20 mouse cellular contexts compared by ENCODE assay signal in the genomic region with DNA sequence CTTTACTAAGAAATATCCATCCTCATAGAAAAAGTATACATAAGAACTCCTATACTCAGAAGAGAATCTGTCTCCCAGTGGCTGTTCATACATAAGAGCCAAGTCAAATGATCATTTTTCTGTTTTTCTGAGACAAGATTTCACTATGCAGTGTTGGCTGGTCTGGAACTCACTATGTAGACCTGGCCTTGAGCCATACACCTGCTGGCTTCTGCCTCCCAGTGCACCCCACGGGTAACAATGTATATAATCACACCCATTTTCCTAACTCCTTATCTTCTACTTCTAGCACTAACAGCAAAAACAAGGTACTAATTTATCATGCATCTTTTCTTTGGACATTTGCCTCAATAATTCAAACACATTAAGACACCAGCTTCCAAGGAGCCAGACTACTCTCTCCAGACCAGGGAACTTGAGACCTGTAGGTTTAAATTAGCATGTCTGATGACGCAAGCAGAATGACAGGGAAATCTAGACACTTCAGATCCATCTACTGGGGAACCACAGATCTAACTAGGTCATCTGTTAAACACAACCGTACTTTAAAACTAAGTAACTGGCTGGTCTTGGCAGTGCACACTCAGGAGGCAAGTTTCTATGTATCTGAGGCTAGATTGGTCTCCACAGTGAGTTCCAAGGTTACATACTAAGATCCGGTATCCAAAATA.
A peak's percentile ranks its signal among the peaks of the same experiment; 100 is the strongest.
DNase-seq lines count a peak whose midpoint lies in the region; ATAC-seq and TF ChIP-seq lines count a peak whose summit lies in the region.
"Had no signal": no experiment of that assay in that cellular context is flagged by ENCODE, and none has a peak within 500 bp of the region (broad histone marks: within the 10 kb centered on the region; RNA-seq: fewer than 3 reads in every experiment).

No protein-coding gene starts in this region.

- H3K4me2 ChIP-seq in intestine, embryonic 15.5 days (replicated peaks), result no peak overlapping the region
- no peak overlapping the region for H3K4me2 ChIP-seq in intestine, embryonic 16.5 days (ENCODE audit: low read depth, low read length)
- H3K4me2 ChIP-seq in hindbrain, embryonic 16.5 days (ENCODE audit: low read length), result no peak overlapping the region
- no peak overlapping the region for H3K4me2 ChIP-seq in neural tube, embryonic 15.5 days
- H3K4me2 ChIP-seq: hindbrain, embryonic 15.5 days; limb, embryonic 15.5 days had no signal

- H3K27me3 ChIP-seq in intestine, embryonic 15.5 days (replicated peaks), result no peaks in the 10 kb centered on the region
- H3K27me3 ChIP-seq in intestine, embryonic 16.5 days (replicated peaks; ENCODE audit: control insufficient read depth, insufficient read depth, low read length), result no peaks in the 10 kb centered on the region
- H3K27me3 ChIP-seq in MEL (ENCODE audit: control insufficient read depth in 1 of 2, insufficient read depth in 2 of 2, low read length in 2 of 2), result no peaks in the 10 kb centered on the region
- H3K27me3 ChIP-seq in hindbrain, embryonic 16.5 days (replicated peaks; ENCODE audit: control insufficient read depth, insufficient read depth, low read length), result no peaks in the 10 kb centered on the region
- H3K27me3 ChIP-seq in neural tube, embryonic 15.5 days (replicated peaks), result no peaks in the 10 kb centered on the region
- H3K27me3 ChIP-seq: hindbrain, embryonic 15.5 days; limb, embryonic 15.5 days had no signal

- DNase-seq in 416B (ENCODE audit: low read depth), result peak; percentile 16
- peak; percentile 24 for DNase-seq in MEL (ENCODE audit: low read depth, low spot score)
- DNase-seq in skeletal muscle tissue, adult 2 months (ENCODE audit: low read depth, low spot score), result peak; percentile 79
- DNase-seq: adrenal gland, postnatal 10 days; cerebellum, adult 11-12 months; gastrocnemius, postnatal 14 days; heart, adult 2 months; heart, postnatal 36 days; lung, postnatal 36 days; right cerebral cortex, postnatal 4 days; thymus, postnatal 4 days had no signal

- H3K9ac ChIP-seq in intestine, embryonic 15.5 days, result no peak overlapping the region
- H3K9ac ChIP-seq in intestine, embryonic 16.5 days (ENCODE audit: low read depth, low read length), result no peak overlapping the region
- H3K9ac ChIP-seq in MEL (ENCODE audit: control insufficient read depth, low read depth, low read length, poor library complexity, severe bottlenecking), result no peak overlapping the region
- no peak overlapping the region for H3K9ac ChIP-seq in hindbrain, embryonic 16.5 days (ENCODE audit: low read depth, low read length)
- no peak overlapping the region for H3K9ac ChIP-seq in neural tube, embryonic 15.5 days (replicated peaks)
- H3K9ac ChIP-seq: hindbrain, embryonic 15.5 days; limb, embryonic 15.5 days had no signal

- no peak for TF ChIP-seq EP300 in MEL (IDR thresholded peaks at IDR 0.05; ENCODE audit: low read depth in 1 of 2, low read length in 2 of 2)

- no peaks in the 10 kb centered on the region for H3K79me2 ChIP-seq in MEL (ENCODE audit: control insufficient read depth, insufficient read depth, low read length, poor library complexity)

- no peak for TF ChIP-seq POLR2A in MEL (IDR thresholded peaks at IDR 0.05; ENCODE audit: control insufficient read depth in 1 of 2, insufficient read depth in 1 of 2, low read depth in 1 of 2, low read length in 2 of 2, poor library complexity in 1 of 2)

- ATAC-seq in intestine, embryonic 15.5 days, result peak; percentile 48; the same call in 1 of the 2 replicates
- no peak for ATAC-seq in intestine, embryonic 16.5 days
- ATAC-seq in hindbrain, embryonic 16.5 days, result no peak
- ATAC-seq in neural tube, embryonic 15.5 days (ENCODE audit: low FRiP score), result no peak
- ATAC-seq: activated CD4-positive, CD25-positive, alpha-beta regulatory T cell, adult 4 months had no signal

- no peak overlapping the region for H3K4me3 ChIP-seq in intestine, embryonic 15.5 days (replicated peaks)
- H3K4me3 ChIP-seq in intestine, embryonic 16.5 days (ENCODE audit: low read length), result no peak overlapping the region
- no peak overlapping the region for H3K4me3 ChIP-seq in MEL (ENCODE audit: control insufficient read depth in 1 of 2, insufficient read depth in 1 of 2, low read depth in 2 of 2, low read length in 2 of 2)
- no peak overlapping the region for H3K4me3 ChIP-seq in hindbrain, embryonic 16.5 days (ENCODE audit: low read length)
- H3K4me3 ChIP-seq in neural tube, embryonic 15.5 days (replicated peaks), result no peak overlapping the region
- H3K4me3 ChIP-seq: forebrain, embryonic 10.5 days; heart, adult 2 months; hindbrain, embryonic 15.5 days; limb, embryonic 15.5 days; midbrain, embryonic 10.5 days had no signal

- H3K4me1 ChIP-seq in intestine, embryonic 15.5 days (replicated peaks), result peaks cover 6% of the 10 kb centered on the region; the same call in 1 of the 2 replicates
- H3K4me1 ChIP-seq in intestine, embryonic 16.5 days (ENCODE audit: control insufficient read depth, insufficient read depth, low read length), result peaks cover 14% of the 10 kb centered on the region
- H3K4me1 ChIP-seq in MEL (ENCODE audit: control insufficient read depth in 1 of 2, insufficient read depth in 2 of 2, low read length in 2 of 2), result peaks cover 0 to 4% of the 10 kb centered on the region in 2 experiments; a peak in 2 of 4 replicates
- H3K4me1 ChIP-seq in hindbrain, embryonic 16.5 days (ENCODE audit: control insufficient read depth, insufficient read depth, low read depth, low read length), result no peaks in the 10 kb centered on the region
- H3K4me1 ChIP-seq in neural tube, embryonic 15.5 days, result no peaks in the 10 kb centered on the region
- H3K4me1 ChIP-seq: forebrain, embryonic 10.5 days; hindbrain, embryonic 15.5 days; limb, embryonic 15.5 days had no signal

- WGBS in intestine, embryonic 15.5 days, result 69% methylated on average over 4 of the region's 4 CpGs
- 71% methylated on average over 4 of the region's 4 CpGs for WGBS in intestine, embryonic 16.5 days
- WGBS in hindbrain, embryonic 16.5 days, result 83% methylated on average over 4 of the region's 4 CpGs
- WGBS in neural tube, embryonic 15.5 days, result 91% methylated on average over 4 of the region's 4 CpGs

- TF ChIP-seq RAD21 in MEL (IDR thresholded peaks at IDR 0.05; ENCODE audit: low read depth, low read length), result no peak

- H3K36me3 ChIP-seq in intestine, embryonic 15.5 days, result peaks cover 20% of the 10 kb centered on the region
- H3K36me3 ChIP-seq in intestine, embryonic 16.5 days (ENCODE audit: control insufficient read depth, insufficient read depth, low read length), result peaks cover 13% of the 10 kb centered on the region
- H3K36me3 ChIP-seq in MEL (ENCODE audit: control insufficient read depth in 1 of 2, insufficient read depth in 2 of 2, low read length in 2 of 2), result peaks cover 0 to 15% of the 10 kb centered on the region in 2 experiments; a peak in 2 of 4 replicates
- peaks cover 17% of the 10 kb centered on the region for H3K36me3 ChIP-seq in hindbrain, embryonic 16.5 days (ENCODE audit: control insufficient read depth, insufficient read depth, low read length)
- H3K36me3 ChIP-seq in neural tube, embryonic 15.5 days, result peaks cover 36% of the 10 kb centered on the region

- TF ChIP-seq CTCF in MEL (IDR thresholded peaks at IDR 0.05 in 2 of 3, conservative IDR thresholded peaks at IDR 0.05 in 1 of 3; ENCODE audit: control insufficient read depth in 1 of 3, insufficient read depth in 1 of 3, low read depth in 2 of 3, low read length in 3 of 3, poor library complexity in 1 of 3, severe bottlenecking in 1 of 3), result no peak

- H3K9me3 ChIP-seq in intestine, embryonic 15.5 days, result no peaks in the 10 kb centered on the region
- 0 out of 2 replicates have a peak, but pooled peaks cover 4% of the 10 kb centered on the region for H3K9me3 ChIP-seq in intestine, embryonic 16.5 days (ENCODE audit: control insufficient read depth, low read length)
- no peaks in the 10 kb centered on the region for H3K9me3 ChIP-seq in MEL (replicated peaks; ENCODE audit: insufficient read depth, low read length)
- H3K9me3 ChIP-seq in hindbrain, embryonic 16.5 days (ENCODE audit: control insufficient read depth, low read length), result peaks cover 2% of the 10 kb centered on the region; the same call in 1 of the 2 replicates
- H3K9me3 ChIP-seq in neural tube, embryonic 15.5 days (replicated peaks), result peaks cover 4% of the 10 kb centered on the region; the same call in 1 of the 2 replicates
- H3K9me3 ChIP-seq: limb, embryonic 15.5 days had no signal

- H3K27ac ChIP-seq in intestine, embryonic 15.5 days, result no peak overlapping the region
- H3K27ac ChIP-seq in intestine, embryonic 16.5 days (ENCODE audit: low read length), result no peak overlapping the region
- no peak overlapping the region for H3K27ac ChIP-seq in MEL (ENCODE audit: control insufficient read depth, low read depth, low read length)
- no peak overlapping the region for H3K27ac ChIP-seq in hindbrain, embryonic 16.5 days (ENCODE audit: low read depth, low read length)
- no peak overlapping the region for H3K27ac ChIP-seq in neural tube, embryonic 15.5 days (replicated peaks)
- H3K27ac ChIP-seq: forebrain, embryonic 10.5 days; heart, adult 2 months; hindbrain, embryonic 15.5 days; limb, embryonic 15.5 days; midbrain, embryonic 10.5 days had no signal

TF ChIP-seq in MEL, 35 proteins besides CTCF, POLR2A, EP300 and RAD21:
- TF ChIP-seq SIN3A (IDR thresholded peaks at IDR 0.05; ENCODE audit: low read length) (no peak), ETS1 (IDR thresholded peaks at IDR 0.05; ENCODE audit: low read depth, low read length) (no peak), ZKSCAN1 (IDR thresholded peaks at IDR 0.05; ENCODE audit: low read depth, low read length) (no peak), POLR2AphosphoS5 (IDR thresholded peaks at IDR 0.05; ENCODE audit: borderline replicate concordance, low read depth, low read length) (no peak), USF2 (IDR thresholded peaks at IDR 0.05; ENCODE audit: borderline replicate concordance in 1 of 2, insufficient read depth in 1 of 2, low read depth in 1 of 2, low read length in 2 of 2) (no peak), GATA1 (IDR thresholded peaks at IDR 0.05; ENCODE audit: low read depth, low read length) (no peak)

Comparison
In these comparisons a context has a peak if more than half of its experiments do, and no peak if none do; other contexts are left out.
1. DNase-seq: peak in every context shown above with its lines; median percentile 79 in skeletal muscle tissue, adult 2 months; 24 in MEL; 16 in 416B.